Mouse (Mus musculus): Measurements from ENCODE around the gene Ptch1. TPM values are rescaled to one million over a fixed set of nuclear protein-coding genes. Genes with fewer than 3 reads are reported as not detected.

The Ptch1 gene
- polyA plus RNA-seq, 1 experiment from 2014 or later: 3.1 TPM

GRCm38 (mm10) chr13:63530371-63530764 is 43.0 kb downstream of the Ptch1 start:
- WGBS (ENCODE audit: insufficient replicate concordance): 65% methylated on average over 3 of the region's 3 CpGs
- peaks cover 92% of the 10 kb centered on the region for H3K36me3 ChIP-seq (replicated peaks)

GRCm38 (mm10) chr13:63529602-63530370 is 43.6 kb downstream of the Ptch1 start:
- 53% methylated on average over 3 of the region's 3 CpGs for WGBS (ENCODE audit: insufficient replicate concordance)
- H3K36me3 ChIP-seq (replicated peaks): peaks cover 92% of the 10 kb centered on the region
- ATAC-seq (ENCODE audit: insufficient read depth): no peak
- H3K4me2 ChIP-seq: no peak overlapping the region
- H3K4me3 ChIP-seq (replicated peaks): no peak overlapping the region
- no peak overlapping the region for H3K9ac ChIP-seq
- H3K9me3 ChIP-seq (replicated peaks): no peaks in the 10 kb centered on the region
- H3K27ac ChIP-seq (replicated peaks): no peak overlapping the region
- H3K4me1 ChIP-seq (replicated peaks): peaks cover 24% of the 10 kb centered on the region
- no peaks in the 10 kb centered on the region for H3K27me3 ChIP-seq

More at GRCm38 (mm10) chr13:63530371-63530764, 43.0 kb downstream of the Ptch1 start:
- no peak overlapping the region for H3K4me2 ChIP-seq
- no peaks in the 10 kb centered on the region for H3K9me3 ChIP-seq (replicated peaks)
- no peak overlapping the region for H3K27ac ChIP-seq (replicated peaks)
- no peak overlapping the region for H3K4me3 ChIP-seq (replicated peaks)
- no peaks in the 10 kb centered on the region for H3K27me3 ChIP-seq
- no peak for ATAC-seq (ENCODE audit: insufficient read depth)
- peaks cover 24% of the 10 kb centered on the region for H3K4me1 ChIP-seq (replicated peaks)
- no peak overlapping the region for H3K9ac ChIP-seq

GRCm38 (mm10) chr13:63528852-63529251 is 44.5 kb downstream of the Ptch1 start:
- no peak overlapping the region for H3K9ac ChIP-seq
- no peak for ATAC-seq (ENCODE audit: insufficient read depth)
- 15% methylated on average over 2 of the region's 2 CpGs for WGBS (ENCODE audit: insufficient replicate concordance)
- H3K27me3 ChIP-seq: no peaks in the 10 kb centered on the region
- H3K4me3 ChIP-seq (replicated peaks): no peak overlapping the region
- no peaks in the 10 kb centered on the region for H3K9me3 ChIP-seq (replicated peaks)
- peaks cover 92% of the 10 kb centered on the region for H3K36me3 ChIP-seq (replicated peaks)
- no peak overlapping the region for H3K27ac ChIP-seq (replicated peaks)
- H3K4me1 ChIP-seq (replicated peaks): peaks cover 24% of the 10 kb centered on the region
- no peak overlapping the region for H3K4me2 ChIP-seq

DNA sequence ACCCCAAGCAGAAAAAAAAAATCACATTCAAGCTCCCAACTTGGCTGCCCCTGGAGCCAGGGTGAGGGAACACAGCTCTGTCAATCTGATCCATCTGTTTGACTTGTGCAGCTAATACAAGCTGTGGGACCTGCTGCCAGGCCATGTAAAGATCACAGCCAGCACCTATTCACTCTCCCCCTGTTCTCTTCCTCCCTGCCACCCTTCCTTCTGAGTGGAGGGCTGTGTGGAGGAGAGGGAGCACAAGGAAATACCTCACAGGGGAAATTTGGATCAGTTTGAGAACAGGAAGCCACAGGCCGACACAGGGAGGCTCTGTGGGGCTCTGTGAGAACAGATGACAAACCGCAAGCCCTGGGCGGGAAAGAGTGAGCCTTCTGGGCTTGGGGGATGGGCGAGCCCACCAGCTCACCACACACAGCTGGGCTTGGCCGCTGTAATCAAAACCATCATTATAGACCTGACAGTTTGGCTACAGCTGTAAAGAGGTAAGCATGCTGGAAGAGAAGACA is 45.2 kb downstream of the Ptch1 start:
- Histone ChIP-seq H3K36me3 (replicated peaks) (peaks cover 92% of the 10 kb centered on the region), H3K27me3 (no peaks in the 10 kb centered on the region), H3K4me1 (replicated peaks) (peaks cover 24% of the 10 kb centered on the region), H3K27ac (replicated peaks) (0 out of 2 replicates have a peak overlapping the region, but pooled peaks have one; percentile 33), H3K4me3 (replicated peaks) (no peak overlapping the region), H3K4me2 (no peak overlapping the region), H3K9ac (no peak overlapping the region), H3K9me3 (replicated peaks) (no peaks in the 10 kb centered on the region)
- ATAC-seq (ENCODE audit: insufficient read depth): peak; percentile 18; the same call in 1 of the 2 replicates
- WGBS (ENCODE audit: insufficient replicate concordance): 8% methylated on average over 5 of the region's 5 CpGs

- Histone ChIP-seq H3K36me3 (replicated peaks) (peaks cover 87% of the 10 kb centered on the region), H3K4me1 (replicated peaks) (peaks cover 24% of the 10 kb centered on the region)
- 74% methylated on average over 11 of the region's 11 CpGs for WGBS (ENCODE audit: insufficient replicate concordance)
Measured at GRCm38 (mm10) chr13:63525571-63526197, 47.7 kb downstream of the Ptch1 start.

GRCm38 (mm10) chr13:63524608-63525570 is 48.5 kb downstream of the Ptch1 start:
- H3K9ac ChIP-seq: no peak overlapping the region
- H3K27ac ChIP-seq (replicated peaks): no peak overlapping the region
- H3K4me3 ChIP-seq (replicated peaks): no peak overlapping the region
- H3K27me3 ChIP-seq: no peaks in the 10 kb centered on the region
- peaks cover 21% of the 10 kb centered on the region for H3K4me1 ChIP-seq (replicated peaks)
- 76% methylated on average over 25 of the region's 25 CpGs for WGBS (ENCODE audit: insufficient replicate concordance)
- peaks cover 87% of the 10 kb centered on the region for H3K36me3 ChIP-seq (replicated peaks)
- H3K9me3 ChIP-seq (replicated peaks): no peaks in the 10 kb centered on the region
- no peak for ATAC-seq (ENCODE audit: insufficient read depth)
- H3K4me2 ChIP-seq: no peak overlapping the region

More at GRCm38 (mm10) chr13:63525571-63526197, 47.7 kb downstream of the Ptch1 start:
- no peaks in the 10 kb centered on the region for H3K27me3 ChIP-seq
- no peaks in the 10 kb centered on the region for H3K9me3 ChIP-seq (replicated peaks)
- H3K9ac ChIP-seq: no peak overlapping the region
- H3K4me3 ChIP-seq (replicated peaks): no peak overlapping the region
- ATAC-seq (ENCODE audit: insufficient read depth): no peak
- no peak overlapping the region for H3K4me2 ChIP-seq
- no peak overlapping the region for H3K27ac ChIP-seq (replicated peaks)

DNA sequence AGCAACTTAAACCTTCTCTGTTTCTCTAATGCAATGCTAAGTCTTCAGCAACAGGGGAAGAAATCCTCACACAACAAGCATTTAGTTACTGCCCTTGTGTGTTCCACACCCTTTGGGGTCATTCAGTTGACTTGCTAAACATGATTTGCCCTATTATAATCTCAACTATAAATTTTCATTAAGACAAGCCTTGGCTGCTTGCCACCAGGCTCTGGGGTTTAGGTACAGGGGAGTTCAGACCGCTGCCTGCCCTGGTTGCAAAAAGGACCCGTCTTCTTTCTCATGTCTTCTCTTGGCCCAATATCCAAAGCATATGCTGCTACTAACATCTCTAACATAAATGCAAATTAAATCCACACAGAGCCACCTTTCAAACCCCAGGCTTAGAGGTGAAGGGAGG is 49.3 kb downstream of the Ptch1 start:
- H3K4me1 ChIP-seq (replicated peaks): peaks cover 15% of the 10 kb centered on the region
- H3K36me3 ChIP-seq (replicated peaks): peaks cover 89% of the 10 kb centered on the region
- 77% methylated on average over 2 of the region's 2 CpGs for WGBS (ENCODE audit: insufficient replicate concordance)
- no peak overlapping the region for H3K9ac ChIP-seq
- no peaks in the 10 kb centered on the region for H3K27me3 ChIP-seq
- no peak overlapping the region for H3K4me3 ChIP-seq (replicated peaks)
- H3K27ac ChIP-seq (replicated peaks): no peak overlapping the region
- no peaks in the 10 kb centered on the region for H3K9me3 ChIP-seq (replicated peaks)
- ATAC-seq (ENCODE audit: insufficient read depth): no peak
- H3K4me2 ChIP-seq: no peak overlapping the region

DNA sequence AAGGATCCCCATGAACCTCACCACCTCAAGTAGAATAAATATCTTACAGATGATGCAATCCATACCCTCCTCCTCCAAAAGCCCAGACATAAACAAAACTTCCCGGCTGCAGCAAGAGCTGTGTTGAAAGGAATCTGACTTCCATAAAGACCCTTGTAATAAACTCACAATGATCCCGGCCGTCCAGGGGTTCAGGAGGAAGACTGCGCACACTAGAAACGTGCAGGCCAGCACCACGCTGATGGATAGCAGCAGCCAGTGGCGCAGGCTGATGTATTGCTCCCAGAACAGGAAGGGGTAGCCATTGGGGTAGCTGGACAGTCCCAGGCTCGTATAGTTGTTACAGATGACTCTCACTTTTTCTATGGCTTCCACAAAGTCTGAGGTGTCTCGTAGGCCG is 50.6 kb downstream of the Ptch1 start:
- H3K27ac ChIP-seq (replicated peaks): no peak overlapping the region
- no peaks in the 10 kb centered on the region for H3K9me3 ChIP-seq (replicated peaks)
- H3K9ac ChIP-seq: no peak overlapping the region
- H3K4me3 ChIP-seq (replicated peaks): no peak overlapping the region
- WGBS (ENCODE audit: insufficient replicate concordance): 73% methylated on average over 10 of the region's 10 CpGs
- no peak overlapping the region for H3K4me2 ChIP-seq
- peaks cover 92% of the 10 kb centered on the region for H3K36me3 ChIP-seq (replicated peaks)
- H3K27me3 ChIP-seq: no peaks in the 10 kb centered on the region
- peaks cover 6% of the 10 kb centered on the region; the same call in 1 of the 2 replicates for H3K4me1 ChIP-seq (replicated peaks)
- ATAC-seq (ENCODE audit: insufficient read depth): no peak

GRCm38 (mm10) chr13:63520110-63520509 is 53.3 kb downstream of the Ptch1 start:
- no peaks in the 10 kb centered on the region for H3K9me3 ChIP-seq (replicated peaks)
- no peak overlapping the region for H3K27ac ChIP-seq (replicated peaks)
- H3K36me3 ChIP-seq (replicated peaks): peaks cover 94% of the 10 kb centered on the region
- ATAC-seq (ENCODE audit: insufficient read depth): no peak
- no peak overlapping the region for H3K4me2 ChIP-seq
- no peak overlapping the region for H3K9ac ChIP-seq
- H3K4me1 ChIP-seq (replicated peaks): no peaks in the 10 kb centered on the region
- no peaks in the 10 kb centered on the region for H3K27me3 ChIP-seq
- WGBS (ENCODE audit: insufficient replicate concordance): 83% methylated on average over 6 of the region's 6 CpGs
- no peak overlapping the region for H3K4me3 ChIP-seq (replicated peaks)

- H3K9me3 ChIP-seq (replicated peaks): no peaks in the 10 kb centered on the region
- no peak overlapping the region for H3K4me3 ChIP-seq (replicated peaks)
- H3K9ac ChIP-seq: no peak overlapping the region
- no peaks in the 10 kb centered on the region for H3K4me1 ChIP-seq (replicated peaks)
- H3K4me2 ChIP-seq: no peak overlapping the region
- ATAC-seq (ENCODE audit: insufficient read depth): no peak
- no peak overlapping the region for H3K27ac ChIP-seq (replicated peaks)
- WGBS (ENCODE audit: insufficient replicate concordance): 75% methylated on average over 2 of the region's 2 CpGs
- peaks cover 95% of the 10 kb centered on the region for H3K36me3 ChIP-seq (replicated peaks)
- no peaks in the 10 kb centered on the region for H3K27me3 ChIP-seq
Measured at GRCm38 (mm10) chr13:63516535-63516934, 56.9 kb downstream of the Ptch1 start.

Data from liver, embryonic 15.5 days (tissue).